Mouse (Mus musculus): ENCODE measurements around the gene Dda1.

DNA sequence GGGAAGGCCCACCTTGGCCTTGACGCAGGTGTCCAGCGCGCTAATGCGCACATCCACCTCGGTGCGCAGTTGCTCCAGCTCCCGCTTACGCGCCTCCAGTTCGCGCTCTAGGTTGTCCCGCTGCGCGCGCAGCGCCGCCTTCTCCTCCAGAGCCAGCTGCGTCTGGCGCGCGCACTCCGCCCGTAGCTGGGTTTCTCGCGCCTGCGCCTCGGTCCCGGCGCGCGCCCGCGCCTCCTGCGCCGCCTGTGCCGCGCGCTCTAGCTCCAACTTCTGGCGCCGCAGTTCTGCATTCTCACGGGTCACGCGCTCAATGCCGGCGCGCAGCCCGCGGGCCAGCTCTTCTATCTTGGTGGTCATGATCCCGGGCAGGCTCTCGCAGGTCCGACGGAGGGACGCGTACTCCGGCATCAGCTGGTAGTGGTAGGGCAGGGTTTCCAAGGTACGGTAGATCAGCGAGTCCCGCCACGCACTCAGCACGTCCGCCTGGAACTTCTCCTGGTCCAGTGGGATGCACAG lies 38.6 kb downstream of the Dda1 start:
- no peak for TF ChIP-seq CTCF (IDR thresholded peaks at IDR 0.05; ENCODE audit: control insufficient read depth, insufficient read depth, low read length)
- no peak; the same call in 1 of the 2 replicates for TF ChIP-seq POLR2A (IDR thresholded peaks at IDR 0.05; ENCODE audit: borderline replicate concordance, control insufficient read depth, low read depth, low read length)
